Mouse (Mus musculus) kidney, embryonic 16.5 days (tissue): ENCODE measurements at regions not wholly inside any gene's neighbourhood (a gene's known extent, or its start where the extent isn't known, plus 50 kb on each side); places are given as distances from the start of the nearest gene placed in this dataset.

ENCODE experiments used
- ATAC-seq: fragments of 200-750 bp; cut with Nextera tagmentation; 2 replicates; pipeline ENCODE4 v1.8.0; 2017; ENCODE audit warnings: moderate TSS enrichment; ENCODE audit not compliant: low FRiP score, low TSS enrichment
- H3K27ac ChIP-seq: fragments of 300-500 bp; sonication (generic); 2 replicates; pipeline ENCODE4 v1.5.1; 2014; ENCODE audit warnings: low read length
- H3K27me3 ChIP-seq: fragments of 300-500 bp; sonication (generic); 2 replicates; pipeline ENCODE4 v1.6.1; 2014; ENCODE audit warnings: low read length, control low read depth, mixed read lengths; ENCODE audit not compliant: insufficient read depth
- H3K36me3 ChIP-seq: fragments of 300-500 bp; sonication (generic); 2 replicates; pipeline ENCODE4 v1.6.1; 2014; ENCODE audit warnings: low read length, control low read depth, mixed read lengths; ENCODE audit not compliant: insufficient read depth
- H3K4me1 ChIP-seq: fragments of 300-500 bp; sonication (generic); 2 replicates; pipeline ENCODE4 v1.6.1; 2014; ENCODE audit warnings: low read length, control low read depth, mixed read lengths; ENCODE audit not compliant: insufficient read depth
- H3K4me2 ChIP-seq: fragments of 300-500 bp; sonication (generic); replicated peaks from 2 replicates; pipeline ENCODE4 v1.6.1; 2014; ENCODE audit warnings: low read depth, low read length
- H3K4me3 ChIP-seq: fragments of 300-500 bp; sonication (generic); 2 replicates; pipeline ENCODE4 v1.5.1; 2014; ENCODE audit warnings: mild to moderate bottlenecking, low read length
- H3K9ac ChIP-seq: fragments of 300-500 bp; sonication (generic); replicated peaks from 2 replicates; pipeline ENCODE4 v1.6.1; 2014; ENCODE audit warnings: low read length
- H3K9me3 ChIP-seq: fragments of 300-500 bp; sonication (generic); 2 replicates; pipeline ENCODE4 v1.6.1; 2016; ENCODE audit warnings: low read length, control low read depth
- WGBS: fragments of 180-500 bp; shearing (Covaris S2); extraction: QIAGEN DNeasy Blood & Tissue Kit; methylation state at CpG from one replicate; pipeline ENCODE4 v1.1.7; 2014; 5-methylcytosine and 5-hydroxymethylcytosine counted together

- no peaks in the 10 kb centered on the region for H3K36me3 ChIP-seq
- no peaks in the 10 kb centered on the region for H3K9me3 ChIP-seq
- H3K27me3 ChIP-seq: no peaks in the 10 kb centered on the region
- no peak for ATAC-seq
- H3K4me3 ChIP-seq: no peak overlapping the region
- H3K9ac ChIP-seq: no peak overlapping the region
- no peaks in the 10 kb centered on the region for H3K4me1 ChIP-seq
- H3K4me2 ChIP-seq: no peak overlapping the region
- H3K27ac ChIP-seq: no peak overlapping the region
These were observed 1433.5 kb upstream of the 1700008P02Rik start for GRCm38 (mm10) chr3:8053711-8054110.

- H3K27ac ChIP-seq: no peak overlapping the region
- no peak for ATAC-seq
- H3K4me2 ChIP-seq: no peak overlapping the region
- H3K4me3 ChIP-seq: no peak overlapping the region
- no peaks in the 10 kb centered on the region for H3K27me3 ChIP-seq
- H3K9ac ChIP-seq: no peak overlapping the region
- WGBS: 91% methylated on average over 4 of the region's 4 CpGs
- no peaks in the 10 kb centered on the region for H3K4me1 ChIP-seq
- no peaks in the 10 kb centered on the region for H3K36me3 ChIP-seq
- no peaks in the 10 kb centered on the region for H3K9me3 ChIP-seq
These were observed 1430.9 kb upstream of the 1700008P02Rik start for GRCm38 (mm10) chr3:8051167-8051566.

GRCm38 (mm10) chr3:8049706-8050105, 1429.5 kb upstream of the 1700008P02Rik start:
- Histone ChIP-seq H3K4me1 (no peaks in the 10 kb centered on the region), H3K9ac (no peak overlapping the region), H3K4me2 (no peak overlapping the region), H3K36me3 (no peaks in the 10 kb centered on the region), H3K9me3 (no peaks in the 10 kb centered on the region), H3K27me3 (no peaks in the 10 kb centered on the region), H3K4me3 (no peak overlapping the region), H3K27ac (no peak overlapping the region)
- 88% methylated on average over 1 of the region's 1 CpGs for WGBS
- ATAC-seq: no peak

- no peak overlapping the region for H3K4me3 ChIP-seq
- H3K9ac ChIP-seq: no peak overlapping the region
- 54% methylated on average over 3 of the region's 3 CpGs for WGBS
- no peaks in the 10 kb centered on the region for H3K9me3 ChIP-seq
- H3K4me1 ChIP-seq: no peaks in the 10 kb centered on the region
- no peak for ATAC-seq
- no peaks in the 10 kb centered on the region for H3K27me3 ChIP-seq
- H3K27ac ChIP-seq: no peak overlapping the region
- no peak overlapping the region for H3K4me2 ChIP-seq
- no peaks in the 10 kb centered on the region for H3K36me3 ChIP-seq
These were observed 1426.1 kb upstream of the 1700008P02Rik start for GRCm38 (mm10) chr3:8046348-8046747.

- Histone ChIP-seq H3K4me1 (no peaks in the 10 kb centered on the region), H3K36me3 (no peaks in the 10 kb centered on the region), H3K27ac (no peak overlapping the region), H3K4me2 (no peak overlapping the region), H3K4me3 (no peak overlapping the region), H3K9me3 (no peaks in the 10 kb centered on the region), H3K27me3 (no peaks in the 10 kb centered on the region), H3K9ac (no peak overlapping the region)
- no peak for ATAC-seq
- 30% methylated on average over 1 of the region's 1 CpGs for WGBS
These were observed 1416.5 kb upstream of the 1700008P02Rik start for GRCm38 (mm10) chr3:8036697-8037096.

- Histone ChIP-seq H3K9ac (no peak overlapping the region), H3K4me2 (no peak overlapping the region), H3K4me3 (no peak overlapping the region), H3K36me3 (no peaks in the 10 kb centered on the region), H3K27me3 (no peaks in the 10 kb centered on the region), H3K4me1 (no peaks in the 10 kb centered on the region), H3K27ac (no peak overlapping the region), H3K9me3 (no peaks in the 10 kb centered on the region)
- 56% methylated on average over 14 of the region's 14 CpGs for WGBS
- peak; percentile 67; the same call in 1 of the 2 replicates for ATAC-seq
These were observed 1415.0 kb upstream of the 1700008P02Rik start for GRCm38 (mm10) chr3:8035091-8035729.

- no peaks in the 10 kb centered on the region for H3K27me3 ChIP-seq
- no peaks in the 10 kb centered on the region for H3K36me3 ChIP-seq
- peak; percentile 67; the same call in 1 of the 2 replicates for ATAC-seq
- H3K4me2 ChIP-seq: no peak overlapping the region
- 22% methylated on average over 4 of the region's 4 CpGs for WGBS
- peaks cover 2% of the 10 kb centered on the region; the same call in 1 of the 2 replicates for H3K9me3 ChIP-seq
- no peak overlapping the region for H3K4me3 ChIP-seq
- no peak overlapping the region for H3K27ac ChIP-seq
- H3K4me1 ChIP-seq: no peaks in the 10 kb centered on the region
- H3K9ac ChIP-seq: no peak overlapping the region
These were observed 1406.2 kb upstream of the 1700008P02Rik start for GRCm38 (mm10) chr3:8026325-8027017.

- H3K9ac ChIP-seq: no peak overlapping the region
- H3K9me3 ChIP-seq: peaks cover 2% of the 10 kb centered on the region; the same call in 1 of the 2 replicates
- H3K27ac ChIP-seq: no peak overlapping the region
- H3K4me3 ChIP-seq: no peak overlapping the region
- no peak for ATAC-seq
- no peak overlapping the region for H3K4me2 ChIP-seq
- H3K4me1 ChIP-seq: no peaks in the 10 kb centered on the region
- H3K27me3 ChIP-seq: no peaks in the 10 kb centered on the region
- H3K36me3 ChIP-seq: no peaks in the 10 kb centered on the region
- 84% methylated on average over 10 of the region's 10 CpGs for WGBS
These were observed 1402.4 kb upstream of the 1700008P02Rik start for GRCm38 (mm10) chr3:8022654-8023053.

- no peak overlapping the region for H3K4me3 ChIP-seq
- H3K27me3 ChIP-seq: no peaks in the 10 kb centered on the region
- H3K9me3 ChIP-seq: peaks cover 2% of the 10 kb centered on the region; the same call in 1 of the 2 replicates
- H3K4me1 ChIP-seq: no peaks in the 10 kb centered on the region
- no peaks in the 10 kb centered on the region for H3K36me3 ChIP-seq
- 84% methylated on average over 3 of the region's 3 CpGs for WGBS
- no peak overlapping the region for H3K4me2 ChIP-seq
- no peak for ATAC-seq
- H3K27ac ChIP-seq: no peak overlapping the region
- no peak overlapping the region for H3K9ac ChIP-seq
These were observed 1397.2 kb upstream of the 1700008P02Rik start for GRCm38 (mm10) chr3:8017489-8017888.

GRCm38 (mm10) chr3:8016945-8017344, 1396.7 kb upstream of the 1700008P02Rik start:
- no peak for ATAC-seq

More at GRCm38 (mm10) chr3:8016945-8017344, 1396.7 kb upstream of the 1700008P02Rik start:
- Histone ChIP-seq H3K27ac (no peak overlapping the region), H3K27me3 (no peaks in the 10 kb centered on the region), H3K4me3 (no peak overlapping the region), H3K4me1 (no peaks in the 10 kb centered on the region), H3K36me3 (no peaks in the 10 kb centered on the region), H3K4me2 (no peak overlapping the region), H3K9me3 (no peaks in the 10 kb centered on the region), H3K9ac (no peak overlapping the region)
